10 mouse cellular contexts compared by ENCODE assay signal in genomic region chr10:45103184-45103583, GRCm38 (mm10). TPM values are rescaled to one million over a fixed set of nuclear protein-coding genes. Genes with fewer than 3 reads are reported as not detected.
DNase-seq lines count a peak whose midpoint lies in the region; ATAC-seq lines count a peak whose summit lies in the region.
"Had no signal": no experiment of that assay in that cellular context is flagged by ENCODE, and none has a peak within 500 bp of the region (broad histone marks: within the 10 kb centered on the region; RNA-seq: fewer than 3 reads in every experiment).

No protein-coding gene starts in this region.

- no peak overlapping the region for H3K9ac ChIP-seq in kidney, embryonic 14.5 days (ENCODE audit: low read depth, low read length)
- no peak overlapping the region for H3K9ac ChIP-seq in kidney, embryonic 16.5 days (replicated peaks; ENCODE audit: low read length)
- H3K9ac ChIP-seq: embryonic facial prominence, embryonic 15.5 days had no signal

- H3K27me3 ChIP-seq in kidney, embryonic 14.5 days (ENCODE audit: control insufficient read depth, insufficient read depth, low read length), result no peaks in the 10 kb centered on the region
- H3K27me3 ChIP-seq in kidney, embryonic 16.5 days (ENCODE audit: insufficient read depth, low read length), result no peaks in the 10 kb centered on the region
- H3K27me3 ChIP-seq: embryonic facial prominence, embryonic 15.5 days had no signal

- WGBS in kidney, embryonic 14.5 days, result 37% methylated on average over 11 of the region's 11 CpGs
- 38% methylated on average over 11 of the region's 11 CpGs for WGBS in kidney, embryonic 16.5 days

- H3K9me3 ChIP-seq in kidney, embryonic 14.5 days (ENCODE audit: control insufficient read depth, low read length), result no peaks in the 10 kb centered on the region
- no peaks in the 10 kb centered on the region for H3K9me3 ChIP-seq in kidney, embryonic 16.5 days (ENCODE audit: low read length)
- H3K9me3 ChIP-seq: embryonic facial prominence, embryonic 15.5 days had no signal

- H3K36me3 ChIP-seq in kidney, embryonic 14.5 days (ENCODE audit: control insufficient read depth, insufficient read depth, low read length), result peaks cover 23% of the 10 kb centered on the region; the same call in 1 of the 2 replicates
- H3K36me3 ChIP-seq in kidney, embryonic 16.5 days (ENCODE audit: insufficient read depth, low read length), result peaks cover 22% of the 10 kb centered on the region

- no peak overlapping the region for H3K27ac ChIP-seq in kidney, embryonic 14.5 days (ENCODE audit: low read depth, low read length)
- no peak overlapping the region for H3K27ac ChIP-seq in kidney, embryonic 16.5 days (ENCODE audit: low read length)
- H3K27ac ChIP-seq: embryonic facial prominence, embryonic 15.5 days; macrophage had no signal

- ATAC-seq in kidney, embryonic 14.5 days (ENCODE audit: low FRiP score, low TSS enrichment), result peak; percentile 58; the same call in 1 of the 2 replicates
- ATAC-seq in kidney, embryonic 16.5 days (ENCODE audit: low FRiP score, low TSS enrichment), result peak; percentile 58; the same call in 1 of the 2 replicates
- no peak for ATAC-seq in granulocyte monocyte progenitor cell, adult 5-6 weeks (replicated peaks; ENCODE audit: poor library complexity, severe bottlenecking)

- peaks cover 8% of the 10 kb centered on the region for H3K4me1 ChIP-seq in kidney, embryonic 14.5 days (ENCODE audit: control insufficient read depth, insufficient read depth, low read length)
- peaks cover 15% of the 10 kb centered on the region for H3K4me1 ChIP-seq in kidney, embryonic 16.5 days (ENCODE audit: insufficient read depth, low read length)

- H3K4me2 ChIP-seq in kidney, embryonic 14.5 days (replicated peaks; ENCODE audit: low read depth, low read length), result no peak overlapping the region
- no peak overlapping the region for H3K4me2 ChIP-seq in kidney, embryonic 16.5 days (replicated peaks; ENCODE audit: low read depth, low read length)
- H3K4me2 ChIP-seq: embryonic facial prominence, embryonic 15.5 days had no signal

- intact Hi-C loops in gastrocnemius, postnatal 36 days (cut with DNase I), result no loop called here

- H3K4me3 ChIP-seq in kidney, embryonic 14.5 days (ENCODE audit: low read length), result no peak overlapping the region
- no peak overlapping the region for H3K4me3 ChIP-seq in kidney, embryonic 16.5 days (ENCODE audit: low read length)
- H3K4me3 ChIP-seq: embryonic facial prominence, embryonic 15.5 days had no signal

- DNase-seq in kidney, postnatal 25 days, result no peak
- DNase-seq in embryo, embryonic 10.5 days (ENCODE audit: low spot score), result peak; percentile 72
- peak; percentile 63 to 71 for DNase-seq in thymus, adult 18-20 months
- DNase-seq in cerebellum, adult 9-10 months, result no peak
- no peak for DNase-seq in gastrocnemius, postnatal 36 days

RNA-seq across cellular contexts. Expression of gene Prep, which starts 36.2 kb away (rescaled TPM):
- 12.1 and 23.8 TPM in 2 replicates for polyA plus RNA-seq in kidney, embryonic 14.5 days (2014; fragmentation: Nextera tagmentation; extraction: Ambion mirVana)
- polyA plus RNA-seq in kidney, embryonic 16.5 days (2015; fragmentation: Nextera tagmentation; extraction: Ambion mirVana), result 26.6 and 26.7 TPM in 2 replicates
- 15.0 and 17.3 TPM in 2 replicates for total RNA-seq in granulocyte monocyte progenitor cell, adult 5-6 weeks (2014; fragmentation: Nextera tagmentation)
- total RNA-seq in granulocyte monocyte progenitor cell, adult 5-6 weeks (2017), result 12.7 and 14.3 TPM in 2 replicates
- 1 to 10 TPM; 6.3 to 7.2 TPM for total RNA-seq in gastrocnemius, postnatal 36 days (2021)

Comparison
In these comparisons a context has a peak if more than half of its experiments do, and no peak if none do; other contexts are left out.
1. DNase-seq: peak in embryo, embryonic 10.5 days (single experiment) and thymus, adult 18-20 months (2 of 2); none in kidney, postnatal 25 days (0 of 2), cerebellum, adult 9-10 months (single experiment) and gastrocnemius, postnatal 36 days (0 of 2).